Mouse (Mus musculus): ENCODE data around the gene Prr5.

DNA sequence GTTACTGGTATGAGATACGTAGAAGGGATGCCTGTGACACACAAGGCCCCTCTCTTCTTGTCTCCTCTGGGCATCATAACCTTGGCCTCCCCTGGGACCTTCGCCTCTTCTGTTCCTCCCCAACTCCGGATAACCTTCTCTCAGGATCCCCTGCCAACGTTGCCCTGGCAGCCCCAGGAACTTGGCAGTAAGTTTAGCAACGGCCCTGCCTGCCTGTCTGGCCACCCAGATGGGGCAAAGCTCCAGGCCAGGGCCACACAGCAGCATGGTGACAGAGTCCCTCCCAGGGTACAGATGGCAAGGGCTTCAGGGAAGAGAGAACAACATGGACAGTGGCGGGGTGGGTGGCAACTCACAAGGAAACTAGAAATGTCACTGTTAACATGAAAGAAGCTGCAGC, 60.3 kb downstream of the Prr5 start:
- TF ChIP-seq GATA1 (IDR thresholded peaks at IDR 0.05; ENCODE audit: borderline replicate concordance, low read length), result no peak
- TF ChIP-seq FLI1 (IDR thresholded peaks at IDR 0.05; ENCODE audit: low read length), result no peak
